Mouse (Mus musculus) G1E (cell line): ENCODE measurements around the gene Nrxn3.

ENCODE experiments used
- CTCF ChIP-seq: IDR thresholded peaks from 2 replicates; pipeline ENCODE4 v1.5.1; 2012; ENCODE audit warnings: low read depth, low read length, inconsistent platforms, mixed read lengths
- GATA1 ChIP-seq: IDR thresholded peaks from 2 replicates; pipeline ENCODE4 v1.6.1; 2012; ENCODE audit warnings: borderline replicate concordance, low read length, inconsistent platforms, mixed read lengths
- GATA2 ChIP-seq: IDR thresholded peaks from 2 replicates; pipeline ENCODE4 v1.6.1; 2012; ENCODE audit warnings: low read depth, low read length, inconsistent platforms, borderline replicate concordance
- POLR2AphosphoS5 ChIP-seq: IDR thresholded peaks from 2 replicates; pipeline ENCODE4 v1.6.1; 2012; ENCODE audit warnings: low read depth, low read length, inconsistent platforms; ENCODE audit not compliant: insufficient replicate concordance
- TAL1 ChIP-seq: conservative IDR thresholded peaks from 2 replicates; pipeline ENCODE4 v1.6.1; 2012; ENCODE audit warnings: low read depth, low read length, inconsistent platforms, mixed read lengths

- TF ChIP-seq CTCF (no peak), GATA1 (no peak), TAL1 (no peak), GATA2 (no peak), POLR2AphosphoS5 (no peak)
These were observed 1161.9 kb downstream of the Nrxn3 start for GRCm38 (mm10) chr12:89884576-89884975.
